Mouse (Mus musculus): ENCODE measurements at regions not wholly inside any gene's neighbourhood (a gene's known extent, or its start where the extent isn't known, plus 50 kb on each side); places are given as distances from the start of the nearest gene placed in this dataset.

DNA sequence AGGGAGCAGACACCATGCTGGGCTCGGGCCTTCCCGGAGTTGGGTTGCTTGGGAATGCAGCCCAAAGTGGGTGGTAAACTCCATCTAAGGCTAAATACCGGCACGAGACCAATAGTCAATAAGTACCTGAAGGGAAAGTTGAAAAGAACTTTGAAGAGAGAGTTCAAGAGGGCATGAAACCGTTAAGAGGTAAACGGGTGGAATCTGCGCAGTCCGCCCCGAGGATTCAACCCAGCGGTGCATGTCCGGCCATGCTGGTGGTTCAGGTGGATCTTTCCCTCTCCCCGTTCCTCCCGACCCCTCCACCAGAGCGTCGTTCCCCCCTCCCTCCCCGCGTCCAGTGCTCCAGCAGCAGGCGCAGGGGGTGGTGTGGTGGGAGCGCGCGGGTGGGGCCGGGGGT, 179.1 kb upstream of the Arhgef26 start:
- peak in 1 of 2 experiments; percentile 9 for DNase-seq

DNA sequence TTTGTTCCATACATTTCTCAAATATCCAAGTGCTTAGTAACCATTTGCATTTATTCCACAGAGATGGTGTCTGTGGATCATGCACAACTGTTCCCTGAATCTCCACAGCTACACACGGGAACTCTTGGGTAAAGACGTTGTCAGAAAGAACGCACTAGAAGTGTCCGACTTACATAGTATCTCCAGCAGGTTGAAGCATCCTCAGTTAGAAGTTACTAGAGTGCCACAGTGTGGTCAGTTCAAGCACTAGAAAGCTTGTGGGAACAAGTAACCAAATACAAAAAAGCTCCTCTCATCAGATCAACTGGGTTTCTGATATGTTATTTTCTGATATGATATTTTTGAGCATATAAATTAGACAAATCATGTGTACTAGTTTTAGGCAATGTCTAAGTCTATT, 167.5 kb upstream of the Arhgef26 start:
- no peak for DNase-seq

- DNase-seq = no peak
Measured at GRCm38 (mm10) chr3:62187807-62188509, 150.2 kb upstream of the Arhgef26 start.

GRCm38 (mm10) chr3:62192466-62192865, 145.7 kb upstream of the Arhgef26 start:
- no peak for DNase-seq

DNA sequence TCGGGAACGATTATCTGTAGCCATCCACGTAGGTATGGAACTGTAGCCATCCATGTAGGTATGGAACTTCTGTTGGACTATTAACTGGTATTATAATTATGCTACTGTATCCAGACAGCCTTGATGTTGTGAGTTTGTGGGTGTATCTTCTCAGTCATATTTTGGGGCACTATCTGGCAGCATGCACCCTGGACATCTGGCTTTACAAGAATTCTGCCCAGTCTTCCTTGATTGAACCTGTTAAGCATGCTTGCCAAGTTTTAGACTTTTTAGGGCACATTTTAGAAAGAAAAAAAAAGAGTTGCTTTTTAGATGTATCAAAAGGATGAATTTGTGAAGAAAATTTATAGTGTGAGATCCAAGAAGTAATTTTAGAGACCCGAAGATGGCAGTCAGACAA, 143.7 kb upstream of the Arhgef26 start:
- DNase-seq = no peak

- DNase-seq = no peak
Measured at GRCm38 (mm10) chr3:62196679-62197078, 141.5 kb upstream of the Arhgef26 start.

GRCm38 (mm10) chr3:62215806-62216205, 122.3 kb upstream of the Arhgef26 start:
- no peak for DNase-seq

DNA sequence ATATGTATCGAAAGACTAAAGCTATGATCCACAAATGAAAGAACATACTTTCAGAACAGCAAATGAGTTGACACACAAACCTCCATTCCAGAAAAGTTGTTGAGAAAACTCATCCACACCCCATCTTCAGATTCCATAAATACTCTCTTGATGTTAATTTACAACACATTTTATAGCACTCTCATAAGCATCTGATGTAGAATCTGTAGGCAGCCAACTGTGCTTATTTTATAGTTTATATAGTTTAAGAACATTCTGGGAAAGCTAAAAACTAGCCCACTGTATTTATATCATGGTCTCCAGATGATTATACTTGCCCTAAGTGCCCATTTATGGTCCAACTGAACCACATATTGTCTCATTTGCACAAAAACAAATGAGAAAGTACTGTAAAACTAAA, 120.8 kb upstream of the Arhgef26 start:
- DNase-seq = no peak

DNA sequence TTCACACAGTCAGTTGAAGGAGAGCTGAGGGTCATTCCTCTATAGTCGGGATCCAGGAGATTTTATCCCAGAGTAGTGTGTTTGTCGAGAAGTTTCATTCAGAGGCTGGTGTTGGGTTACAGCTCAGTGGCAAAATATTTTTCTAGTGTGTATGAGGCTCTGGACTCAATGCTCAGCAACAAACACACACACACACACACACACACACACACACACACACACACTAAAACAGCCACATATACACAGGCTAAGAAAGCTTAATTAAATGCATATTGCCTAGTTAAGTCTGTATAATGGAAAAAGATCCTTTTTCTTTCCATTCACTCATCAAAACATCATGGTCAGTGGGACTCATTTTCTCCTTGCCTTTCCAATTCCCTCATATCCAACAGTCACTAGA, 110.4 kb upstream of the Arhgef26 start:
- no peak for DNase-seq

- no peak for DNase-seq
Measured at GRCm38 (mm10) chr3:62228156-62228555, 110.0 kb upstream of the Arhgef26 start.

DNA sequence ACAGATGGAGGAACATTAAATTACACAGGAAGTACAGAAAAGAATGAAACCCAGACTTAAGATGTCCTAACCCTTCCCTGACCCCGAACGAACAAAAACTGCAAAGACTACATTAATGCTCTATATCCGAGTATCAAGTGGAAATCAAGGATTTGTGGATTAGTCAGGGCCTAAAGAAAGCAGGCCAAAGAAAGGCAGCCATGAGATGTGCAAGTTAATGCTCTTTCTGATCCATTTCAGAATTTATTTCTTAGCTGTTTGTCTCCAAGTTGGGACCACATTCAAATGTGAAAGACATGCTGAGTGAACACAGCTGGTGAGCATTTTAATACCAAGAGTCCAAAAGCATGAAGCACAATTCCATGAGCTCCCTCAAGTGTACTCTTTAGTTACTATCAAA, 97.1 kb upstream of the Arhgef26 start:
- DNase-seq = no peak

DNA sequence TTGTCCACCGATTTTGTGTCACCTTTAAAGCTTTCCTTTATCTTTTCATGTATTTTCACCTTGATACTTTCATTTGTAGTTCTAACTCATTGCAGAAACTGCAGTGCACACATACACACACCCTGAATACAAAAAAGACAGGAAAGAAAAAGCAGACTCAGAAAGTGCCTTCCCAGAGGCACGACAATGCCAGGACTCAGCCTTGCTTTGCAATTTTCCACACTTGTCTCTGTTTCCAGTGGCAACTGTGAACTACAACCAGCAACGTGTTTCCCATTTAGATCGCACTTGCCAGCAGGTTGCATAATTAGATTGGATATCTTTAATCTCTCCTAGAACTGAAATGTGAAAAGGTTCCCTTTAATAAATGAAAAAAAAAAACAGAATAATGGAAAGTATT, 66.4 kb upstream of the Arhgef26 start:
- DNase-seq = no peak

DNA sequence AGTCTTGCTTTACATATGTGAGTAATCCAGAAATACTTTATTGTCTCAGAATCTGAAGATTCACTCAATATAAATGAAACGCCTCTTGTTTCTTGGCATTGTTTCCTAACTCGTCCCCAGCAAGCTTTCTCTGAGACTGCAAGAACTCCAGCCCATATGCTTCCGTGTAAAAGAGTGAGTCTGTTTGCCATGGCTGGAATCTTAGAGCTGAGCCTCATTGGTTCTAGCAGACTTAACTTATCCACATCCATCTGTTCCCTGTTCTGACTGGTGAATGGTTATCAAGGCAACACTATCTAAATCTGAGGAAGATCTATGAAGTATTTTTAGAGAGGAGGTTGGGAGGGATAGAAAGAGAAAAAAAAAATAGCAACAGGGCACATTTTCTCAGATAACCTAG, 59.9 kb upstream of the Arhgef26 start:
- DNase-seq = no peak

DNA sequence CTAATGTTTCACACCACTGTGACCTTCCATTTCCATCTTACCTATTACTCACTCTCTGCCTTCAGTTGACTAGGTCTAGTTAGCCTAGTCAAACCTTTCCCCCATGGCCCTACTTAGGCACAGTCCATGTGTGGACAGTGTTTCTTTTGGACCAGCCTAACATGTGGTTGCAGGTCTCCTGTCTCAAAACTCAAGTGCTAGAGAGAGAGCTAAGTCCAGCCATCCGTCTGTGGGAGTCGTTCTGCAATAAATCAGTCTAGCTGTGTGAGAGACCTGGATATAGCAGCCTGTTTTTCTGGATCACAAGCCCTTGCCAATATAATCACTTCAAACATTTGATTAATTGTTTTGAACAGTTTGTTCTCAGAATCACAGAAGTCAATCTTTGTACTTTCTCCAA, 57.2 kb upstream of the Arhgef26 start:
- DNase-seq = no peak

Data from thymus, adult 18-20 months (tissue).